Mouse (Mus musculus): ENCODE measurements around the gene Mob3b. TPM values are rescaled to one million over a fixed set of nuclear protein-coding genes. Genes with fewer than 3 reads are reported as not detected.

Mob3b gene
- total RNA-seq, 1 experiment from 2014 or later: 5.5 TPM

DNA sequence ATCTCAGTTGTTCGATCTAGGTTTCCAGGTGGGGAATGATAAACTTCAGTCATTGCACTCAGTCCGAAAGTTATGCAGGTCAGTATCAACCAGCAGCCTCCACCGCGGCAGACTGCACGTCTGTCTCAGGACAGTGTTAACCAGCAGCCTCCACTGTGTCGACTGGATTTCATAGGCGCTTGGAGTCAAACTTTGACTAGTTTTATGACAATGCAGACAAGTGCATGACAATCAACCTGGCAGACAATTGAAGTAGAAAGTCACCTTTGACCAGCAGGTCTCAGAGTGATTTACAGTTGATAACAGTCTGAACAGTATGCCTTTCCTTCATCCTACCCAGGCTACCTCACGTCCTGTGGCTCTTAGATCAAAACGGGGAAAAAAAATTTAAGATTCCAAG is 166.6 kb downstream of the Mob3b start:
- no peak for ATAC-seq (ENCODE audit: extremely low read depth, insufficient number of reproducible peaks, low FRiP score, poor library complexity, severe bottlenecking)

DNA sequence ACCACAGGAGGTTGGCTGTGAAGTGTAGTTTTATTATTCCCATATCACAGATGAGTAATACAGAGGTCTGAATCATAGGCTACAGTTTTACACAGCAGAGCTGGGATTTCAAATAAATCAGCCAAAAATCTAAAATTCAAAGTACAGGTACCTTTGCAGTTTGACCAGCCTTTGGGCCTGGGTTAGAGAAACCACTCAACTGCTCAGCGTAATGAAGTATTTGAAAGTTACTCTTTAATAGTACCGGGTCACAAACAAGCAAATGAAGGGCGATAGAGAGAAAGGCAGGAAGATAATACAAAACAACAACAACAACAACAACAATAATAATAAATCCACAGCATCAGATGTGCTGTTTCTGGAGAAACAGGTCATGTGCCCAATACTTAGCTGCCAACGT is 169.7 kb downstream of the Mob3b start:
- ATAC-seq (ENCODE audit: extremely low read depth, insufficient number of reproducible peaks, low FRiP score, poor library complexity, severe bottlenecking): no peak

DNA sequence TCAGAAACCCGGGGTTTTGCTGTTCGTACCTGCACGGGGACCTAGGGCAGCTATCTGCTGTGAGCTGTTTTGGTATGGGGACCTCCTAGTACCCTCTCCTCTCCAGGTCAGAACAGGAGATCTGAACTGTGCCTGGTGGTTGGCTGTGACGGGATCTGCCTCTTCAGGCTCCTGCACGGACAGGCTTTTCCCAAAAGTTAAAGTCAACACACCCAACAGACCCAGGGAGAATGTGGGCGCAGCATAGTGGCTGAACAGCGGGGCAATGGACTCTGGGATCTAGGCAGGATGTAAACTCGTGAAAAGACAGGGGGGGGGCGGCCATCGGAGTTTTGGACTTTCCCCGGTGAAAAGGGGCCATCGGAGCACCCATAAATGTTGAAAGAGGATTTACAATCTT is 170.2 kb downstream of the Mob3b start:
- ATAC-seq (ENCODE audit: extremely low read depth, insufficient number of reproducible peaks, low FRiP score, poor library complexity, severe bottlenecking): no peak

DNA sequence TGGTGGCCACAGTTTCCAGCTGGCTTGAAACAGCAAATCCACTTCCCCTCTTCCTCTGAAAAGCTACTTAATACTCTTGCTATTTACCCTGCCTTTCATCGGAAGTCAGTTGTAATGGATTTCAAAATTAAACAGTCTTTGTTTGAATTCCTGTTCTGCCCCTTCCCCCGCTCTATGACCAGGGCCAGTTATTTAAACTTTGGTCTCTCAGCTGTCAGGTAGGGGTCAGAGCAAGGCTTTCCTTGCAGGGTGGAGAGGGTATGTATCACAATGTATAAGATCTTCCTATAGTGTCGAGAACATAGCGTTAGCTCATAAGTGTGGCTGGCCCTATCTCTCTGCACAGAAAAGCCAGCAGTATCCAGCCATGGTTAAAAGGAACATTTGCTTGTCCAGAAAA is 170.6 kb downstream of the Mob3b start:
- no peak for ATAC-seq (ENCODE audit: extremely low read depth, insufficient number of reproducible peaks, low FRiP score, poor library complexity, severe bottlenecking)

DNA sequence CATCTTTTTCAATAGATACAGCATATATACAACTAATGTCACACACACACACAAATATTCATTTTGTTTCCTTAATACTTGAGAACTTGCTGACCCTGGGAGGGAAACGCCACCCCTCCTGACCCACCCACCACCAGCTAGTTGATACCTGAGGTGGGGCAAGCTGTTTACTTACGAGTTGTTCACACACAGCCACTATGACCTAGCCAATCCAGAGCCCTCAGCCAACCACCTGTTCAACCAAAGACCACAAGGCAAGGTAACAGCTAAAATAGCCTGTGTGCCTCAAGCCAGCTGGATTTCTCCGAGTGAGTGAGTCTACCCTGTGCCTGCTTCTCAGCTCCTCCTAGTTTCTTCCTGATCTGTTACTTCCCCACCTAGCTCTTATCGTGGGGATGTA is 172.9 kb downstream of the Mob3b start:
- ATAC-seq (ENCODE audit: extremely low read depth, insufficient number of reproducible peaks, low FRiP score, poor library complexity, severe bottlenecking): no peak

DNA sequence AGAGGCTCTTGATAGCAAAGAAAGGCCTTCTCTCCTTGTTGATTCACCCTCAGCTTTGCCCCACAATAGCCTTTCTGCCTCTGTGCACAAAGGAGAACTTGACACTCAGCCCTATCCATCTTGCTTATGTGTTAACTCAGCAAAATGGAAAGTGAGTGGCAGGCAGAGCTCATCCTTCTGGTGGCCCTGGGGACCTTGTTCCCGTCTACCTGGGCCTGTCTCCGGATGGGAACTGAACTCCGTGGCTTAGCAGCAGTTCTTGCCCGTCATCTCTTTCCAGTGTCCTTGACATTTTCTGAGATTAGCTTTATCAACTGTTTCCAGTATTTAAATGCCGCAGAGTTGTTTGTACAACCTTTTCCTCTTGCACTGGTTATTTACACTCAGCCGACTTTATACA is 173.8 kb downstream of the Mob3b start:
- no peak for ATAC-seq (ENCODE audit: extremely low read depth, insufficient number of reproducible peaks, low FRiP score, poor library complexity, severe bottlenecking)

DNA sequence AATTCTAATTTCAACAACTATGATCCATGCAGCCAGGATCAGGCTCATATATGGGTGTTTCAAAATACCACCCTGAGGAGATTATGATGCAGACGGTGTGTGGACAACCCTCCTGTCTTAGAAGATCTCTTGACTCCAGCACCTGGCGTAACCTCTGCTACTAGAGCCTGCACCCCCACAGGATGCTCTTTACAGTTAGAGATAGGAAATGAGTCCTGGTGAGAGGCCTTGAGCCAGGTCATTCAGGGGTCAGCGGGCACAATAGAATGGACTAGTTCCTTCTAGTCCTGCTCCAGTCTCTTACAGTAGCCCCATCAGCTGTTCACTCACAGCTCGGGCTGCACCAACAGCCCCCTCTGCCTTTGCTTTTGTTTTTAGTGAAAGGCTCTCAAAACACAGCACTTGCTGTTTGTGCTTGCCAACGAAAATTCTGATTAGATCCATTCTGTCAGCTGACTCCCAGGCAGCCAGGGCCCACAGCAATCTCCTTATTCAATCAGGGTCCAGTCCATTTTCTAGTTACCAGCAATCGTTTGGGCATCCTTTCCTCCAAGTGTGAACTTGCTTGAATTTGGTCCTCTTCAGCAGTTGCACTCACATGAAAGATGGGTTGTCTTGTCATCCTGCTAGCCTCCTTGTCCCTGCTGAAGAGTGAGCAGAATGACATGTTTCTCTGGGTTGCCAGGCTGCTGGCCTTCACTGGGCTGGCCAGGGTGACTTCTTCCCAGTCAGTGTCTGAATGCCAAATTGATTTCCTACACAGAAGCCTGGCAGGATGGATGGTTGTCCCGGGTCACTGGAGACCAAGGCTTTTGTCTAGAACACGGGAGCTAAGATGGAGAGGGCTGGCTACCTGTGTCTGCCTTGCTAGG is 175.7 kb downstream of the Mob3b start:
- no peak for ATAC-seq (ENCODE audit: extremely low read depth, insufficient number of reproducible peaks, low FRiP score, poor library complexity, severe bottlenecking)

DNA sequence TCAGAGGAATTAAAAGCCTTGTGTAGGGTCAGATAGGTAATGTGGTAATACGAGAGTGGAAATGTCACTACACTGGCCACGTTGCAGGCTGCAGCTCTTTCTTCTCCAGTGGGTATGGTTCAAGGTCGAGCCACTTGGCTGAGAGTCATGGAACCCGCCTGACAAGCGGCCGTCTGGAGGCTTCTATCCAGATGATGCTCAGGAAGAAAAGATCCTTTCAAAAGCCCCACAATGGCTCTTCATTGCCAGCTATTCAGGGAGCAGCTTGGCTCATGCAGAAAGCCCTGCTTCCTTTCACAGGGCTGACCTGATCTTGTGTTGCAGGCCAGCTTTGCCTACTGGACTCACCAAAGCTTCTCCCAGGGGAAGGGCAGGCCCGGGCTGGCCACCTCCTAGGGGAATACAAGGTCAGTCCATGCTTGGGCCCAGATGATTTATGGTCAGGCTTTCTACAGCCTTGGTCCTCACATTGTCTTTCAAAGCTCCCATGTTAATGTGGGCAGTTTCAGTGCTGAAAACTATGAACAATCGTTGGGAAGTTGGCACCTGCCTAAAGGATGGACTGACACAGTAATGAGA is 176.7 kb downstream of the Mob3b start:
- ATAC-seq (ENCODE audit: extremely low read depth, insufficient number of reproducible peaks, low FRiP score, poor library complexity, severe bottlenecking): no peak

DNA sequence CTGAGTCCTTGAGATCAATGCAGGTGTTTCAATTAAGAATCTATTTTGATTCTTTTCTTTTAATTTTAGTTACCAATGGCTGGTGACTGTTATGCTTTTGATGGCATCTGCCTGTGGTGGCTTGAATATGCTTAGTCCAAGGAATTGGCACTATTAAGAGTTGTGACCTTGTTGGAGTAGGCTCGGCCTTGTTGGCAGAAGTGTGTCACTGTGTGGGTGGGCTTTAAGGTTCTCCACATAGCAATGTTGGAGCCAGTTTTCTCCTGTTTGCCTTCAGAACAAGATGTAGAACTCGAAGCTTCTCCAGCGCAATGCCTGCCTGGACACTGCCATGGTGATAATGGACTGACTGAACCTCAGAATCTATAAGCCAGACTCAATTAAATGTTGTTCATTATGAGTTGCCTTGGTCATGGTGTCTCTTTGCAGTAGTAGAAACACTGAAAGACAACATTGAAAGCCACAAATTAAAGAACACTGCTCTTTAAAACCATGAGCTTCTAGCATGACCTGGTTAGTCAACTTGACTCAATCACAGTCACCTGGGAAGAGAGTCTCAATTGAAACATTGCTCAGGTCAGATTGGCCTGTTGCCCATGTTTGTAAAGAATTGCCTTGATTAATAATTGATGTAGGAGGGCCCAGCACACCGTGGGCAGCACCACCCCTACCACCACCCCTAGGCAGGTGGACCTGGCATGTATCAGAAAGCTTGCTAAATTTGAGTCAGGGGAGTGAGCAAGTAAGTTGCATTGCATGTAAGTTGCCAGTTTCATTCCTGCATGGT is 180.2 kb downstream of the Mob3b start:
- ATAC-seq (ENCODE audit: extremely low read depth, insufficient number of reproducible peaks, low FRiP score, poor library complexity, severe bottlenecking): no peak

DNA sequence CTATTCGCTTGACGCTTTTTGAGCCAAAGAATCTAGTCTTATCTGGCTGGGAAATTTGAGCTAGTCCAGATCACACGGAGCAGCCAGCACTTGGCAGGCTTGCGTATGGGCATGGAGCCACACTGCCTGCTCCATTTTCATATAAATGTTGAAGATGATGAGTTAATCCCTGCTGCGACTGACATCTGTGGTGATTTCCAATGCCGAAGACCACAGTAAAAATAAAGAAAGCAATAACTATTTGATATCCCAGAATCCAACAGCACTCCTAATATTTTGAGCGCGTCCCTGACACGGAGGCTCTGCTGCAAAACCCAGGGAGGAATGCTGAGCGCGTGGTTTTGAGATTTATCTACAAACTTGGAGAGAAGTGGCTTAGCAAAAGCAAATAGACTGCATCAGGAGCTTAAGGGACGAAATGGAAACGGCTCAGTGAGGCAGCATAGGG is 180.9 kb downstream of the Mob3b start:
- ATAC-seq (ENCODE audit: extremely low read depth, insufficient number of reproducible peaks, low FRiP score, poor library complexity, severe bottlenecking): no peak

DNA sequence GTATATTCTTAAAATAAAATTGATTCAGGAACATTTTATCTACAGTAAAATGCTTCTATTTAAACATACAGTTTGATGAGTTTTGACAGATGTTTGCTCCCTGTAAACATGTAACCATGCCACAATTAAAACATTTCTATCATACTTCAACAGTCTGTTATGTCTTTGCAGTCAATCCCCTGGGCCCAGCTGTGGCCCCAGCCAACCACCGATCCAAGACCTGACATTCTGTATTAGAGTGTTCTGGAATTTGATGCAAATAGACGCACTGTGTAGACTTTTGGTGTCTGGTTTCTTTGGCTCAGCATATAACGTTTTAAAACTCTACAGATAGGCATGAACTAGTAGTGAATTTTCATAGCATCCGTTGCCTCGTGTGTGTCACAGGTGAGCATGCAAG is 182.5 kb downstream of the Mob3b start:
- no peak for ATAC-seq (ENCODE audit: extremely low read depth, insufficient number of reproducible peaks, low FRiP score, poor library complexity, severe bottlenecking)

DNA sequence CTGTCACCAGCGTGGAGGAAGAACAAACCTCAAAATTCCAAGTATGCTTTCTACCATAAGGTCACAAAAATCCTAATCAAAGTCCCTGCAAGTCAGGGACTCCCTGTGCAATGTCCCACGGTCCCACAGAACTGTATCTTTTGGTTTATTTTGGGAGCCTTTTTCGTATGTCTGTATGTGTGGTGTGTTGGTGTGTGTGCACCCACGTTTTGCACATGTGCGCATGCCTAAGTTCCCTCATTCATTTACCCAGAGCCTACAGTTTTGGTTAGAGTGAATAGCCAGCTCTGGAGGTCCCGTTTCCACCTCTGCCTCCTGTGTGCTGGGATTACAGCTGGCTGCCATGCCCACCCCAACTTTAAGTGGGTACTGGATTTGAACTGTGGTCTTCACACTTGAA is 189.7 kb downstream of the Mob3b start:
- no peak for ATAC-seq (ENCODE audit: extremely low read depth, insufficient number of reproducible peaks, low FRiP score, poor library complexity, severe bottlenecking)

DNA sequence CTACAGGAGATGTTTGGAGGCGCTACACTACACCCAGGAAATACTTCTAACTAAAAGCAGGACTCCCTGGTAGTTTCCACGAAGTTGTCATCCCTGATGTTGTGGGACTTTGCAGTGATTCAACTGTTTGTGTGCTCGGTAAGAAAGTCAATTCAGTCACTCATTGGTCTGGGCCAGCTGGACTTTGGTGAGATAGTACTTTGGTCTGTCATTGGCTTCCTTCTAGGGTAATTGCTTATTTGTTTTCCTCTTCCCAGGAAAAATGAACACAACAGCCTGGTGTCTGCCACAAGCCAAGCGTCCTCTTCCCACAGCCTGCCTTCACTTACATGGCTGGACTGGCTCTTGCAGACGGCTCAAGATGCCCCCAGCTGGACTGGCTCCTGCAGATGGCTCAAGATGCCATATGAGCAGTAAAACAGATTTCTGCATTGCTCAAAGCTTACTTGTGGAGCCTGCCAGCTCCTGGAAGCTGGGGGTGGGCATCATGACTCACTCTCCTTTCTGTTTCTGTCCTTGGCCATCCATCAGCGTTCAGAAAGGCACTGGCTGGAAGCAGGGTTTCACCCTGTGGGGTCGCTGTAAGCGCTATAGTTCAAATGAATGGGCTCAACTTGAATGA is 190.8 kb downstream of the Mob3b start:
- ATAC-seq (ENCODE audit: extremely low read depth, insufficient number of reproducible peaks, low FRiP score, poor library complexity, severe bottlenecking): no peak

DNA sequence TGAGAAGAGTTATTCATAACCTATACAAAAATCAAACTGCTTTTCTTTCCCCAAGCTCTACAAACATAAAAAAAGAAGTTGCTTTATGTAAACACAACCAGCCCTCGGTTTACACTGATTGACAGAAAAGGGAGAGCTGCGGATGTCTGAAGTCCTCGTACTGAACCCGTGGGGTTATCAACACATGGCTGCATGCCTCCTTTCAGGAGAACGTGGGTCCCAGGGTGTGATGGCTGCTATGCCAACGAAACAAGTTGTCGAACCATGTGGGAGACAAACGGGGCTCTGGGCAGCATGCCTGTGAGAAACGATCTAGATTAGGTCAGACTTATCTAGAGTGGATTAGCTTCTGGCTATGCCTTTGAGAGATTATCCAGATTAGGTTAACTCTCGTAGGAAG is 192.4 kb downstream of the Mob3b start:
- ATAC-seq (ENCODE audit: extremely low read depth, insufficient number of reproducible peaks, low FRiP score, poor library complexity, severe bottlenecking): no peak

DNA sequence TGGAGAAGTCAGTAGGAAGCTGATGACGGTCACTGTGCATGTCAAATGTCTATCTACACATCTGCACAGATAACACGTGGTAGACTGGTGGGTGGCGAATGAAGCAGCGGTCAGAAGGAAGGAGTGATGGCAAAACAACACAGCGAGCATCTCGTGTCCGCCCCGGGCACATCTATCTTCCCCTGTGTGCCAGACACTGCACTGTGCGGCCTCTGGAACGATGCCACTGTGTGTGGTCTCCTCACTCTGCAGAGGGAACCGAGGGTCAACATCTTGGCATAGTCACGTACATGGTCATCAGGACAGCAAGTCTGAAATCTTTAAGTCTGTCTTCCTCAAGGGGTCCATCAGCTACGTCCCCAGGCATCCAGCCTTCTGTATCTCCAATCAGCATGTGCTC is 193.3 kb downstream of the Mob3b start:
- ATAC-seq (ENCODE audit: extremely low read depth, insufficient number of reproducible peaks, low FRiP score, poor library complexity, severe bottlenecking): no peak

DNA sequence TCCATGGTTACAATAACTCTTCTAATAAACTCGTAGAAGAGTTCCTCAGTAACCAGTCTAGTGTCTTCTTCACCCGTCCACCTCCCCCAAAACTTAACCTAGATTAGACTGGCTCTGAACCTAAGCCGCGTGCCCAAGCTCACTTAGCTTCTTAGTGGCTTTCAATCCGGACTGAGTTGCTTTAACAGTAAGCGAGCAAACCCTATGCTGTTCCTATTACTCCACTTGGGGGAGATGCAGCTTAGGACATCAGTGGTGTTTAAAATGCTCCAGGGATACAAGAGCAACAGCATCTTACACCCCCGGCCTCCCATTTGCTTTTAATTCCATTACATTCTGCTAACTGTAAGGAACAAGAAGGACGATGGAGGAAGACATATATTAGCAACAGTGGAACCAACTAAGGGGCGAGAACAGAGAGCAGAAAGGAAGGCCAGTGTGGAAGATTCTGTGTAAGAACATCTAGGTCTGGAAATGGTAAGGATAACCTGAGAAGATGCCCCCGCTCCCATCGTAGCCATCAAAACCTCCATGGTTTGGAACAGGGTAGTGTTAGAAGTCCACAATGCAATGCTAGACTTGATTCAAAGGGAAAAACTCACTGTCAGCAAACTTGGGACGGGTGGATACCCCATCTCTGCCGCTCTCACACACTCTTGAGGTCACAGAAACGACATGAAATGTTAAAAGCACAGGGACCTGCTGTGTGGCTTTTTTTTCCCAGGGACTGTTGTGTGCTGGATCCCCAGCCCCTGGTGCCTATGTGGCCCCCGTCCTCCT is 196.3 kb downstream of the Mob3b start:
- no peak for ATAC-seq (ENCODE audit: extremely low read depth, insufficient number of reproducible peaks, low FRiP score, poor library complexity, severe bottlenecking)

DNA sequence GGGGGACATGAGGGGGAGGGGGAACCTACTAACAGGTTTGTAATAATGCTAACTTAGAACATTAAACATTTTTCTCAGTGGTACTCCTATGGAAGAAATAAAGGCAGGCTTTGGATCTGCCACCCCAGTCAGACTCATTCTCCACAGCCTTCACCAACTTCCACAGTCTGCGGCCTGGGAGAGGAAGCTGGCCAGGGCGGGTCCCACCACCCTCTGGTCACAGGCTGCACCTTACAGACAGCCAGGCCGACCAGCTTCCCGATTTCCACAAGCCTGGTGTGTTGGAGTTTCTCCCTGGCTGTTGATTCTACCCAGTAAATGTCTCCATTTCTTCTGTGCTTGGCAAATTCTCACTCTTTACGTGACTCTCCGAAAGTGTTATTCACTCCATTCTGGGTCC is 197.8 kb downstream of the Mob3b start:
- no peak for ATAC-seq (ENCODE audit: extremely low read depth, insufficient number of reproducible peaks, low FRiP score, poor library complexity, severe bottlenecking)

DNA sequence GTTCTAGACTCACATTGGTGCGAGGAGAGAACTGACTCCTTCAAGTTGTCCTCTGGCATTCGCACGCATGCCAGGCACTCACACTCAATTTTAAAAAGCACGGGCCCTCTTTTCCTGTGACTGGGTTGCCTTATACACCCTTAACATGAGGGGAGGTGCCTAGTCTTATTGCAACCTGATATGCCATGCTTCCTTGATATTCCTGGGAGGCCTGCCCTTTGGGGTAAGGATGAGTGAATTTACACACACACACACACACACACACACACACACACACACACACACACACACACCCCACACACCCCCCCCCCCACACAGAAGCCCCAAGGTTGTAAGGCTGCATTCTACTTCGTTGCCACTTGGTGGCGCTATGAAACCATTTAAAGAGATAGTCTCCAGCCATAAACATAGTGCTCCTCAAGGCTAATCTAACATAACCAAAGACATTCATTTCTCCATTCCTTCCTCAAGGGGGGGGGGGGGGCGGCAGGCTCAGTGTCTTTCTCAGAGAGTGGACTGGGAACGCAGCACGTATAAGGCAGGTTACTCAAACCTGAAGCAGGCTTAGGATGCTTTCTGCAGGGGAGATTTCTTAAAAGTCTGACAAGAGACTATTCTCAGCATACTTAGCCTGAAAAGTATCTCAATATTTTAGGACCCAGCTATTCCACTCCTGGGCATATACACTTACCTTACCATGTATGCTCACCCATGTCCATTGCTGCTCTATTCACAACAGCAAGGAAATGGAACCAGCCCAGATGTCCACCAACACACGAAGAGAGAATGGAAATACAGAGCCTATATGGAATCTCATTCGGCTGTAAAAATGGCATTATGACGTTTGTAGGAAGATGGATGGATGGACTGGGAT is 198.9 kb downstream of the Mob3b start:
- peak; percentile 76; the same call in 1 of the 2 replicates for ATAC-seq (ENCODE audit: extremely low read depth, insufficient number of reproducible peaks, low FRiP score, poor library complexity, severe bottlenecking)

Data from neutrophil, adult 5-6 weeks (primary cell).